Mouse (Mus musculus) heart, embryonic 14.5 days (tissue): Measurements from ENCODE around the gene Map4k4. TPM values are rescaled to one million over a fixed set of nuclear protein-coding genes. Genes with fewer than 3 reads are reported as not detected.

Source experiments
- ATAC-seq: fragments of 200-750 bp; cut with Nextera tagmentation; 2 replicates; pipeline ENCODE4 v1.8.0; 2017; ENCODE audit warnings: low read depth, moderate TSS enrichment; ENCODE audit not compliant: insufficient number of reproducible peaks, insufficient read depth, low FRiP score
- H3K27ac ChIP-seq, 2 experiments: fragments of 200-500 bp in 1 of 2; fragments of 300-500 bp in 1 of 2; sonication (generic) in 1 of 2; replicated peaks in 1 of 2; 2 replicates each; pipeline ENCODE4 v1.5.1; 2012 to 2014; ENCODE audit warnings: low read depth in 2 of 2, low read length in 2 of 2, control low read depth in 1 of 2, mild to moderate bottlenecking in 1 of 2, mixed read lengths in 1 of 2; ENCODE audit not compliant: control insufficient read depth in 1 of 2, insufficient read depth in 1 of 2
- H3K27me3 ChIP-seq: fragments of 300-500 bp; sonication (generic); 2 replicates; pipeline ENCODE4 v1.6.1; 2014; ENCODE audit warnings: mild to moderate bottlenecking, low read length, control low read depth; ENCODE audit not compliant: control insufficient read depth, insufficient read depth
- H3K36me3 ChIP-seq: fragments of 300-500 bp; sonication (generic); 2 replicates; pipeline ENCODE4 v1.6.1; 2014; ENCODE audit warnings: mild to moderate bottlenecking, control low read depth, low read length, mixed read lengths; ENCODE audit not compliant: control insufficient read depth, insufficient read depth
- H3K4me1 ChIP-seq, 2 experiments: fragments of 200-500 bp in 1 of 2; fragments of 300-500 bp in 1 of 2; sonication (generic) in 1 of 2; 2 replicates each; pipeline ENCODE4 v1.6.1; 2012 to 2014; ENCODE audit warnings: low read length in 2 of 2, control low read depth in 1 of 2, mixed read lengths in 1 of 2; ENCODE audit not compliant: control insufficient read depth in 2 of 2, insufficient read depth in 2 of 2
- H3K4me2 ChIP-seq: fragments of 300-500 bp; sonication (generic); 2 replicates; pipeline ENCODE4 v1.6.1; 2014; ENCODE audit warnings: mild to moderate bottlenecking, low read length
- H3K4me3 ChIP-seq, 2 experiments: fragments of 200-500 bp in 1 of 2; fragments of 300-500 bp in 1 of 2; sonication (generic) in 1 of 2; 2 replicates each; pipeline ENCODE4 v1.5.1; 2012 to 2014; ENCODE audit warnings: low read length in 2 of 2, mild to moderate bottlenecking in 2 of 2, control low read depth in 1 of 2, low read depth in 1 of 2, moderate library complexity in 1 of 2; ENCODE audit not compliant: control insufficient read depth in 1 of 2, insufficient read depth in 1 of 2
- H3K9ac ChIP-seq: fragments of 300-500 bp; sonication (generic); 2 replicates; pipeline ENCODE4 v1.6.1; 2014; ENCODE audit warnings: mild to moderate bottlenecking, low read length
- H3K9me3 ChIP-seq: fragments of 300-500 bp; sonication (generic); 2 replicates; pipeline ENCODE4 v1.6.1; 2016; ENCODE audit warnings: low read length, control low read depth; ENCODE audit not compliant: control insufficient read depth
- WGBS: fragments of 180-500 bp; shearing (Covaris S2); extraction: QIAGEN DNeasy Blood & Tissue Kit; methylation state at CpG from one replicate; pipeline ENCODE4 v1.1.7; 2014; 5-methylcytosine and 5-hydroxymethylcytosine counted together
- polyA plus RNA-seq: library from polyadenylated mRNA; unstranded; fragments of >200 nt; fragmentation: Nextera tagmentation; extraction: Ambion mirVana; gene quantifications from 2 replicates; pipeline ENCODE4 v1.2.1, GENCODE M21; 2014

The Map4k4 gene
- polyA plus RNA-seq, 1 experiment from 2014 or later = 34.5 TPM

- 69% methylated on average over 4 of the region's 4 CpGs for WGBS
- Histone ChIP-seq H3K4me1 (peaks cover 19 to 61% of the 10 kb centered on the region in 2 experiments), H3K9me3 (0 out of 2 replicates have a peak, but pooled peaks cover 3% of the 10 kb centered on the region), H3K4me3 (no peak overlapping the region), H3K27ac (no peak overlapping the region), H3K36me3 (peaks cover 38% of the 10 kb centered on the region), H3K9ac (no peak overlapping the region), H3K4me2 (no peak overlapping the region), H3K27me3 (no peaks in the 10 kb centered on the region)
- ATAC-seq = no peak
These were observed 12.5 kb downstream of the Map4k4 start for GRCm38 (mm10) chr1:39913256-39913655.

- no peaks in the 10 kb centered on the region for H3K27me3 ChIP-seq
- H3K27ac ChIP-seq = no peak overlapping the region
- H3K36me3 ChIP-seq = peaks cover 23% of the 10 kb centered on the region
- ATAC-seq = no peak
- H3K4me2 ChIP-seq = no peak overlapping the region
- H3K9me3 ChIP-seq = 0 out of 2 replicates have a peak, but pooled peaks cover 3% of the 10 kb centered on the region
- 92% methylated on average over 4 of the region's 4 CpGs for WGBS
- H3K9ac ChIP-seq = no peak overlapping the region
- H3K4me1 ChIP-seq = peaks cover 17 to 63% of the 10 kb centered on the region in 2 experiments
- no peak overlapping the region for H3K4me3 ChIP-seq
These were observed 15.4 kb downstream of the Map4k4 start for GRCm38 (mm10) chr1:39916144-39916543.

GRCm38 (mm10) chr1:39917855-39918516 lies 17.3 kb downstream of the Map4k4 start:
- no peak for ATAC-seq

DNA sequence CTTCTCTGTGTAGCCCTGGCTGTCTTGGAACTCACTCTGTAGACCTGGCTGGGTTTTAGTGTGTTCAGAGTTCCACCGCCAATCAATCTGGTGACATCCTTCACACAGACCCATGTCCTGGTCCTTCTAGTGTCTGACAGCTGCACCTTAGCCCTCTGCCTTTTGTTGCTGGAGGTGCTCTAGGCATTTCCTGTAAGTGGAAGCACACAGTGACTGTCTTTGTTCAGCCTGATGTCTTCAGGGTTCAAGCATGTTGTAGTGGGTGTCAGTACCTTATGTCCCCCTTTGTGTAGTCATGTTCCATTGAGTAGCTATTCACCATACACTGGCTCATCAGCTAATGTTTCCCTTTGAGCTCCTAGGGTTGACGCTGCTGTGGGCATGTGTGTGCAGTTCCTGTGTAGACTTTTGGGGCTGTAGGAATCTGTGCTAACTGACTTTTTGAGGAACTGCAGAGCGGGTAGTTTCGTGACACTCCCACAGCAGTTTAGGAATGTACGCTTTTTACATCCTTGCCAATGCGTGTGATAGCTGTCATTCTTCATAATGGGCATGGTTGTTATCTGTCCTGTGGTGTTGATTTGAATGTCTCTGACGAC lies 17.9 kb downstream of the Map4k4 start:
- peaks cover 10% of the 10 kb centered on the region for H3K36me3 ChIP-seq
- H3K4me1 ChIP-seq = peaks cover 31 to 75% of the 10 kb centered on the region in 2 experiments
- no peak overlapping the region for H3K4me3 ChIP-seq
- H3K9ac ChIP-seq = no peak overlapping the region
- no peaks in the 10 kb centered on the region for H3K27me3 ChIP-seq
- no peak overlapping the region; a peak in 1 of 4 replicates for H3K27ac ChIP-seq
- 0 out of 2 replicates have a peak, but pooled peaks cover 3% of the 10 kb centered on the region for H3K9me3 ChIP-seq
- 35% methylated on average over 7 of the region's 7 CpGs for WGBS
- 0 out of 2 replicates have a peak overlapping the region, but pooled peaks have one; percentile 3 for H3K4me2 ChIP-seq
- no peak for ATAC-seq

More at GRCm38 (mm10) chr1:39917855-39918516, 17.3 kb downstream of the Map4k4 start:
- H3K4me2 ChIP-seq = 0 out of 2 replicates have a peak overlapping the region, but pooled peaks have one; percentile 3
- WGBS = 80% methylated on average over 13 of the region's 13 CpGs
- H3K36me3 ChIP-seq = peaks cover 10% of the 10 kb centered on the region
- H3K4me3 ChIP-seq = no peak overlapping the region
- H3K9ac ChIP-seq = no peak overlapping the region; the same call in 1 of the 2 replicates
- peaks cover 25 to 70% of the 10 kb centered on the region in 2 experiments for H3K4me1 ChIP-seq
- no peak overlapping the region; a peak in 1 of 4 replicates for H3K27ac ChIP-seq
- 0 out of 2 replicates have a peak, but pooled peaks cover 3% of the 10 kb centered on the region for H3K9me3 ChIP-seq
- H3K27me3 ChIP-seq = no peaks in the 10 kb centered on the region

DNA sequence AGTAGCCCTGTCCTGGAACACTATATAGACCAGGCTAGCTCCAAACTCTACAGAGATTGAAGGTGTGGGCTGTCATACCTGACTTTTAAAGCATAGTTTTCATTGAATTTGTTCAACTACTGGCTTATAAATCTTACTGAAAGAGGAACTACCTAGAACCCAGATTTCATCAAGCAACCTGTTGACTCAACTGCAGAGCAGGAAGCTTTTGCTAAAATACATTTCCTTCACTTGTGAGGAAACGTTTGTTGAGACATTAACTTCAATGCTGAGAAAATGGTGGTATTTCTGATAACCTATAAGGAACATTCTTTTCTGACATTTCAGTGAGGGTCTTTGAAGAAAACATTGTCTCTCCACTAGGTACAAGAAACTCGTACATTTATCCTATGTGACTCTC lies 19.9 kb downstream of the Map4k4 start:
- no peak overlapping the region for H3K4me3 ChIP-seq
- peaks cover 37 to 88% of the 10 kb centered on the region in 2 experiments for H3K4me1 ChIP-seq
- peaks cover 10% of the 10 kb centered on the region for H3K36me3 ChIP-seq
- WGBS = 56% methylated on average over 2 of the region's 2 CpGs
- H3K27me3 ChIP-seq = no peaks in the 10 kb centered on the region
- no peak overlapping the region for H3K9ac ChIP-seq
- no peak for ATAC-seq
- peak overlapping the region in 1 of 2 experiments; percentile 55; a peak in 1 of 4 replicates for H3K27ac ChIP-seq
- H3K9me3 ChIP-seq = no peaks in the 10 kb centered on the region
- no peak overlapping the region for H3K4me2 ChIP-seq

- WGBS = 82% methylated on average over 3 of the region's 3 CpGs
These were observed 21.3 kb downstream of the Map4k4 start for GRCm38 (mm10) chr1:39921996-39922395.

GRCm38 (mm10) chr1:39922714-39923113 lies 22.0 kb downstream of the Map4k4 start:
- ATAC-seq = no peak
- Histone ChIP-seq H3K4me1 (peaks cover 35 to 75% of the 10 kb centered on the region in 2 experiments), H3K9me3 (no peaks in the 10 kb centered on the region), H3K36me3 (peaks cover 13% of the 10 kb centered on the region; the same call in 1 of the 2 replicates), H3K27ac (peak overlapping the region; percentile 43 to 62), H3K27me3 (no peaks in the 10 kb centered on the region), H3K4me3 (no peak overlapping the region), H3K9ac (0 out of 2 replicates have a peak overlapping the region, but pooled peaks have one; percentile 51), H3K4me2 (peak overlapping the region; percentile 54)
- 31% methylated on average over 8 of the region's 8 CpGs for WGBS

More at GRCm38 (mm10) chr1:39921996-39922395, 21.3 kb downstream of the Map4k4 start:
- Histone ChIP-seq H3K4me2 (no peak overlapping the region), H3K4me3 (no peak overlapping the region), H3K9ac (no peak overlapping the region), H3K27me3 (no peaks in the 10 kb centered on the region), H3K36me3 (peaks cover 13% of the 10 kb centered on the region; the same call in 1 of the 2 replicates), H3K9me3 (no peaks in the 10 kb centered on the region), H3K27ac (peak overlapping the region in 1 of 2 experiments; percentile 55; a peak in 2 of 4 replicates), H3K4me1 (peaks cover 37 to 77% of the 10 kb centered on the region in 2 experiments)
- no peak for ATAC-seq
